Mouse (Mus musculus): ENCODE results near the gene Cmtr1.

DNA sequence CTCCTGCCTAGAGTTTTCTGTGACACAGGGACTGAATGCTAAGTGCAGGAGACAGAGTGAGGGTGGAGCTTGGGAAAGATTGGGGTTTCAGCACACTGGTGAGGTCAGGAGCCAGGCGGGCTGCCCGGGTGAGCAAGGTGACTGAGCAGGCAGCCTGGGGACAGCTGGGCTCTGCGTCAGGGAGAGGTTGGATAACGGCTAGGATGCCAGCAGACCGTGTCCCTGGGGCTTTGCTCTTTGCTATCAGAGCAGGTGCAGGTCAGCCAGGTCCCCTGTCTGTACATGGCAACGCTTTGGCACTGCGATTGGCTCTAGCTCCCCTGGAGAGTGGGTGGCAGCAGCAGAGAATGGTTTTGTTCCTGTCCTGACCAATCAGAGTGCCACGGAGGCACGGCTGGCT, 33.1 kb upstream of the Cmtr1 start:
- TF ChIP-seq USF1 (IDR thresholded peaks at IDR 0.05; ENCODE audit: low read depth) = no peak
- no peak for TF ChIP-seq TCF12 (IDR thresholded peaks at IDR 0.05; ENCODE audit: insufficient read depth, poor library complexity, severe bottlenecking)
- TF ChIP-seq POLR2A (IDR thresholded peaks at IDR 0.05; ENCODE audit: insufficient read length, low read depth) = no peak
- no peak for TF ChIP-seq MAX (IDR thresholded peaks at IDR 0.05; ENCODE audit: low read depth)

Data from myocyte (in vitro differentiated cells).